Mouse (Mus musculus) layer of hippocampus, adult 9-10 months (tissue): ENCODE data around the gene Pea15a.
A peak's percentile ranks its signal among the peaks of the same experiment; 100 is the strongest.
"Not testable (repeated sequence)": the region's sequence is repeated elsewhere in the genome, so short reads cannot be mapped to it uniquely, and the experiment has no call there.

Experiments used
- DNase-seq: peaks from one replicate; pipeline ENCODE4 v3.0.0; 2022; ENCODE audit warnings: low spot score

Pea15a gene

GRCm38 (mm10) chr1:172206141-172206917, at the start of gene Pea15a:
Pea15a (minus strand) TSS chr1:172206804.
- no peak for DNase-seq

- DNase-seq, result no peak
These were observed 41.1 kb upstream of the Pea15a start for GRCm38 (mm10) chr1:172247679-172248078.

- DNase-seq, result peak; percentile 27
These were observed 40.6 kb upstream of the Pea15a start for GRCm38 (mm10) chr1:172247216-172247615.

- DNase-seq, result not testable (repeated sequence)
These were observed 38.0 kb upstream of the Pea15a start for GRCm38 (mm10) chr1:172244645-172245044.

- DNase-seq, result no peak
These were observed 37.1 kb upstream of the Pea15a start for GRCm38 (mm10) chr1:172243547-172244205.

GRCm38 (mm10) chr1:172242401-172242800, 35.8 kb upstream of the Pea15a start:
- DNase-seq, result no peak

- DNase-seq, result no peak
These were observed 34.5 kb upstream of the Pea15a start for GRCm38 (mm10) chr1:172240945-172241708.

- DNase-seq, result no peak
These were observed 22.6 kb upstream of the Pea15a start for GRCm38 (mm10) chr1:172229215-172229614.

- DNase-seq, result no peak
These were observed 21.6 kb upstream of the Pea15a start for GRCm38 (mm10) chr1:172228209-172228608.

- no peak for DNase-seq
These were observed 14.9 kb upstream of the Pea15a start for GRCm38 (mm10) chr1:172221297-172222063.

GRCm38 (mm10) chr1:172220414-172220813, 13.8 kb upstream of the Pea15a start:
- no peak for DNase-seq

GRCm38 (mm10) chr1:172219451-172220406, 13.1 kb upstream of the Pea15a start, which contains the start of gene Casq1:
Casq1 (minus strand) TSS chr1:172219868.
- DNase-seq, result no peak

GRCm38 (mm10) chr1:172218164-172218910, 11.7 kb upstream of the Pea15a start:
- no peak for DNase-seq

GRCm38 (mm10) chr1:172217148-172217547, 10.5 kb upstream of the Pea15a start:
- no peak for DNase-seq

- DNase-seq, result no peak
These were observed 8.1 kb upstream of the Pea15a start for GRCm38 (mm10) chr1:172214748-172215147.

GRCm38 (mm10) chr1:172213771-172214170, 7.2 kb upstream of the Pea15a start:
- no peak for DNase-seq

- DNase-seq, result no peak
These were observed 6.2 kb upstream of the Pea15a start for GRCm38 (mm10) chr1:172212776-172213175.

GRCm38 (mm10) chr1:172207111-172207584, 544 bp upstream of the Pea15a start:
- DNase-seq, result peak; percentile 57

- no peak for DNase-seq
These were observed 890 bp downstream of the Pea15a start for GRCm38 (mm10) chr1:172205741-172206087.
